Mouse (Mus musculus): ENCODE results near the gene Klhdc8a.
"Not testable (repeated sequence)": the region's sequence is repeated elsewhere in the genome, so short reads cannot be mapped to it uniquely, and the experiment has no call there.

Klhdc8a gene

DNA sequence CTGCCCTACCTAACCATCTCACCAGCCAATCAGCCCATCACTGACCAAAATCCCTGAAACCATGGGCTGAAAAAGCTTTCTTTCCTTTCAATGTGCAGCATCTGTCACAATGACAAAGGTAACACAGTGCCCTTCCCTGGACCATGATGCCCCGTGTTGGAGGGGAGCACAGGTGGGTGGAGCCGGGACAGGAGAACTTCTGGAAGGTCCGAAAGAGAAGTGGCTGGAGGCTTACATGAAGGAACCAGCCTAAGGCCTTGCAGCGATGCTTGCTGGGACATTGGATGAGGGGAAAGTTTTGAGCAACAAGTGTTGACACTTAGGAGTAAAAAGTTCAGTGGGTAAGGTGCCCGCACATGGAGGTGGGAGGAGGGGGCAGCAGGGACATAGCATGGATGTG, 50.0 kb downstream of the Klhdc8a start:
- DNase-seq = no peak

DNA sequence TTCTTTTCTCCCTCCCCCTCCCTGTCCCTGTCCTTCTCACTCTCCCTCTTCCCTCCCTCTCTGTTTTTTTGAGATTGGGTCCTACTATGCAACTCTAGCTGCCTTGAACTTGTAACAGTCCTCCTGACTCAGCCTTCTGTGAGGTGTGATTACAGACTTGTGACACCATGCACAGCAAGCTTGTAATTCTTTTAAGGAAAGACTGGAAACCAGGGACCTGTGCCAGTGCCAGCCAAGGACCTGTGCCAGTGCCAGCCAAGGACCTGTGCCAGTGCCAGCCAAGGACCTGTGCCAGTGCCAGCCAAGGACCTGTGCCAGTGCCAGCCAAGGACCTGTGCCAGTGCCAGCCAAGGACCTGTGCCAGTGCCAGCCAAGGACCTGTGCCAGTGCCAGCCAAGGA, 50.6 kb downstream of the Klhdc8a start:
- DNase-seq = not testable (repeated sequence)

- DNase-seq = not testable (repeated sequence)
Measured at GRCm38 (mm10) chr1:132349601-132350000, 51.2 kb downstream of the Klhdc8a start.

- DNase-seq = no peak
Measured at GRCm38 (mm10) chr1:132351058-132351457, 52.6 kb downstream of the Klhdc8a start.

DNA sequence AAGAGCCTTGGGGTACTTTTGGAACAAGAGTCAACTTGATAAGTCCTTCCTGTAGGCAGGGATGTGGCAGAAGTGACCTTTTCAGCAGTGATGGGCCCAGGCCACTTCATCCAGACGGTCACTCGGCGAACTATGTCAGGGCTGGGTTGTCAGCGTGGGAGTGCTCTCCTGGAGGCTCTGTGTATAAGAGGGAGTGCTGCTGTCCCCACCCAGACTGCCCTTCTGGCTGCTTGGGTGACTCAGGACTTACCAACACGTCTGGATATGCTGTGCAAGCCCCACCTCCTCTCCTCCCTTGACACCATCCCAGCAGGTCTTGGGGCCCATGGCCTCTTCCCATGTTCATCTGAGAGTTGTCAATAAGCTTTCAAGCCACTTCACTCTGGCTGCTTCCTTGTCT, 55.0 kb downstream of the Klhdc8a start:
- no peak for DNase-seq

GRCm38 (mm10) chr1:132354234-132354633, 55.8 kb downstream of the Klhdc8a start:
- DNase-seq = no peak

DNA sequence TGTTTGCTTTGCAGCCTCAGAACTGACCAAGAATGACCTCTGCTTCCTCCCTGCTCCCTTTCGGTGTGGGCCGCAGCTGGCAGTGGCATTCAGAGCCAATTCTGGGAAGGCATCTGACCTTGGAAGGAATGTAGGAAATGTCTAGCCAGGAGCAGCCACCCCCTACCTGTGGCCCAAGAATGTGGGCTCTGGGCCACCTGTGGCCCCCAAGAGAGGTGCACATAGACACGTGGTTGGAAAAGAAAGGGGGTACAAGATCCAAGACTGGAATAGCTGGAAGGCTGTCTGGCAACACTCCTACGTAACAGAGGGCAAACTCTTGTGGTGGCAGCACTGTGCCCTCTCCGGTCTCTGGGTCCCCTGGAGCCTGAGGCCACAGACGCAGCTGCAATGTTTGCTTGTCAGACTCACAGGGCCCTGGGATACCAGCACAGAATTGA, 56.8 kb downstream of the Klhdc8a start:
- no peak for DNase-seq

- DNase-seq = peak; percentile 81
Measured at GRCm38 (mm10) chr1:132355841-132356242, 57.4 kb downstream of the Klhdc8a start.

- no peak for DNase-seq
Measured at GRCm38 (mm10) chr1:132356841-132357240, 58.4 kb downstream of the Klhdc8a start.
